Mouse (Mus musculus) midbrain, embryonic 14.5 days (tissue): ENCODE results near the gene Sec14l1. TPM values are rescaled to one million over a fixed set of nuclear protein-coding genes. Genes with fewer than 3 reads are reported as not detected.

Experiments used
- ATAC-seq: fragments of 200-750 bp; cut with Nextera tagmentation; 2 replicates; pipeline ENCODE4 v1.8.0; 2017; ENCODE audit warnings: moderate number of reproducible peaks, moderate library complexity; ENCODE audit not compliant: low FRiP score, low TSS enrichment
- DNase-seq: peaks from one replicate; pipeline ENCODE4 v3.0.0-alpha.2; 2015
- H3K27ac ChIP-seq: fragments of 300-500 bp; sonication (generic); replicated peaks from 2 replicates; pipeline ENCODE4 v1.5.1; 2014; ENCODE audit warnings: mild to moderate bottlenecking, low read depth, low read length, moderate library complexity
- H3K27me3 ChIP-seq: fragments of 300-500 bp; sonication (generic); 2 replicates; pipeline ENCODE4 v1.6.1; 2014; ENCODE audit warnings: low read length, control low read depth, mixed read lengths; ENCODE audit not compliant: control insufficient read depth, insufficient read depth
- H3K36me3 ChIP-seq: fragments of 300-500 bp; sonication (generic); 2 replicates; pipeline ENCODE4 v1.6.1; 2014; ENCODE audit warnings: low read length, control low read depth; ENCODE audit not compliant: control insufficient read depth, insufficient read depth
- H3K4me1 ChIP-seq: fragments of 300-500 bp; sonication (generic); 2 replicates; pipeline ENCODE4 v1.6.1; 2014; ENCODE audit warnings: mild to moderate bottlenecking, antibody characterized with exemption, low read length, control low read depth; ENCODE audit not compliant: control insufficient read depth, insufficient read depth
- H3K4me2 ChIP-seq: fragments of 300-500 bp; sonication (generic); 2 replicates; pipeline ENCODE4 v1.6.1; 2014; ENCODE audit warnings: mild to moderate bottlenecking, low read length, moderate library complexity
- H3K4me3 ChIP-seq: fragments of 300-500 bp; sonication (generic); replicated peaks from 2 replicates; pipeline ENCODE4 v1.5.1; 2014; ENCODE audit warnings: low read depth, low read length
- H3K9ac ChIP-seq: fragments of 300-500 bp; sonication (generic); replicated peaks from 2 replicates; pipeline ENCODE4 v1.6.1; 2014; ENCODE audit warnings: mild to moderate bottlenecking, low read length, moderate library complexity
- H3K9me3 ChIP-seq: fragments of 300-500 bp; sonication (generic); 2 replicates; pipeline ENCODE4 v1.6.1; 2016; ENCODE audit warnings: low read length, control low read depth, mixed read lengths; ENCODE audit not compliant: control insufficient read depth
- WGBS: fragments of 180-500 bp; shearing (Covaris S2); extraction: QIAGEN DNeasy Blood & Tissue Kit; methylation state at CpG from one replicate; pipeline ENCODE4 v1.1.7; 2014; 5-methylcytosine and 5-hydroxymethylcytosine counted together
- polyA plus RNA-seq: library from polyadenylated mRNA; unstranded; fragments of >200 nt; fragmentation: Nextera tagmentation; extraction: Ambion mirVana; gene quantifications from 2 replicates; pipeline ENCODE4 v1.2.1, GENCODE M21; 2014

Gene Sec14l1
- polyA plus RNA-seq, 1 experiment from 2014 or later: 48.7 TPM

- H3K36me3 ChIP-seq: peaks cover 15% of the 10 kb centered on the region
- H3K4me1 ChIP-seq: peaks cover 11% of the 10 kb centered on the region
- H3K27ac ChIP-seq: no peak overlapping the region
- WGBS: 91% methylated on average over 14 of the region's 14 CpGs
- no peak for ATAC-seq
- H3K27me3 ChIP-seq: no peaks in the 10 kb centered on the region
- H3K4me2 ChIP-seq: no peak overlapping the region
- H3K9me3 ChIP-seq: no peaks in the 10 kb centered on the region
- no peak for DNase-seq
- no peak overlapping the region for H3K4me3 ChIP-seq
- H3K9ac ChIP-seq: no peak overlapping the region
Measured at GRCm38 (mm10) chr11:117136880-117137279, 21.9 kb downstream of the Sec14l1 start.

DNA sequence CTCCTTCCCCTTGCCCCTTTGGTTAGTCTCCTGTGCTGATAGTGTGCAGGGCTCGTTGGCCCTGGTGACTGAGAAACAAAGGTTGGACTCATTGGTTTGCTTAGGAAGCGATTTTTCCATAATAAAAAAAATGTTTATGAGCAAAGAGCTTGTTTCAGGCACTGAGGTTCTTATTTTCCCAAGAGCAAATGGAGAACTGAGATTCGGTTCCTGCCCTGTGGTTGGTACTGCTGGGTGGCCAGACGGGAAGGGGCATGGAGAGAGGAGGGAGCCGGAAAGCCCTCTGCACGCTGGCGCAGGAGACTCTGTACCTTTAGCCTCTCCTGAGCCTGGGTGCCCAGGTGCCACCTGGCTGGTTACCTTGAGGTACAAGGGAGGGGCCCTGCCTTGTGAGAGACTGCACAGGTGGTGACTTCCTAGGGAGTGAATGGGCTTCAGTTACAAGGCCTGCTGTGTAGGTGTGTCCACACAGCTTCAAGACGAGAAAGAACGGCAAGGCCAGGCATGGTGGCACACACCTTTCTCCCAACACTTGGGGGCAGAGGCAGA lies 23.3 kb downstream of the Sec14l1 start:
- H3K27ac ChIP-seq: no peak overlapping the region
- H3K9ac ChIP-seq: no peak overlapping the region
- ATAC-seq: no peak

DNA sequence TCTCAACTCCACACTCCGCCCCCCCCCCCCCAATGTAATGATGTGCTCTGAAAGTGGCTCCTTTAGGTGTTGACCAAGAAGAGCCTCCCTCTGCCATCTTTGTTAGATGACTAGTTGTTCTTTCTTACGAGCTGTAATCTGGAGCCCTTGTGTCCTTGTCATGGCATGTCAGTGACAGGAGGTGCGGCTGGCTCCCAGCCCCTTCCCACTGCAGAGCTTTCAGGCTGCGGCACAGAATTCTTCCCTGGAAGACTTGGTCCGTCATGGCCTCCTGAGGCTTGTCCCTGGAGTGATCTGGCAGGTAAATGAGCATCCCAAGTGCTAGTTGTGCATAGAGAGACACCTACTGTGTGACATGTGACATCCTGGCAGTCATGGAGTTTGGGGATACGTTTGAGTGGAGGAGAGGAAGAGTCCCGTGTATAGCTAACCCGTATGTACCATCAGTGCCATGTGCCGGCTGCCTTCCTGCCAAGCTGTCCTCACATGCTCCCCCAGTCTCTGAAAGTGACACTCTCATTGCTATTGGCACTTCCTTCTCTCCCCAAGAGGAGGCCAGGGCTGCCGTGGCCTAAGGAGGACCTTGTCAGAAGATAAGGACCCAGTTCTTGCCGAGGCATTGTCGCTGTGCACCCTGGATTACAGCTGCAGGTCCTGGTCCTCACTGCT lies 24.0 kb downstream of the Sec14l1 start:
- ATAC-seq: no peak
- Histone ChIP-seq H3K4me1 (peaks cover 11% of the 10 kb centered on the region), H3K4me2 (no peak overlapping the region), H3K27me3 (no peaks in the 10 kb centered on the region), H3K9ac (no peak overlapping the region), H3K4me3 (no peak overlapping the region), H3K9me3 (no peaks in the 10 kb centered on the region), H3K36me3 (peaks cover 33% of the 10 kb centered on the region), H3K27ac (no peak overlapping the region)
- WGBS: 92% methylated on average over 12 of the region's 12 CpGs
- no peak for DNase-seq

More for the DNA sequence above, 23.3 kb downstream of the Sec14l1 start:
- Histone ChIP-seq H3K36me3 (peaks cover 27% of the 10 kb centered on the region), H3K27me3 (no peaks in the 10 kb centered on the region), H3K4me2 (no peak overlapping the region), H3K9me3 (no peaks in the 10 kb centered on the region), H3K4me3 (no peak overlapping the region), H3K4me1 (peaks cover 11% of the 10 kb centered on the region)
- 91% methylated on average over 9 of the region's 9 CpGs for WGBS
- DNase-seq: no peak

GRCm38 (mm10) chr11:117141376-117142001 lies 26.5 kb downstream of the Sec14l1 start:
- Histone ChIP-seq H3K27ac (no peak overlapping the region), H3K4me3 (no peak overlapping the region), H3K4me1 (no peaks in the 10 kb centered on the region), H3K4me2 (no peak overlapping the region), H3K27me3 (no peaks in the 10 kb centered on the region), H3K9me3 (no peaks in the 10 kb centered on the region), H3K9ac (no peak overlapping the region), H3K36me3 (peaks cover 59% of the 10 kb centered on the region)
- no peak for ATAC-seq
- DNase-seq: no peak
- WGBS: 95% methylated on average over 18 of the region's 18 CpGs

GRCm38 (mm10) chr11:117142507-117142906 lies 27.5 kb downstream of the Sec14l1 start:
- H3K9ac ChIP-seq: no peak overlapping the region
- 87% methylated on average over 4 of the region's 4 CpGs for WGBS
- H3K27me3 ChIP-seq: no peaks in the 10 kb centered on the region
- ATAC-seq (no peak), DNase-seq (no peak)
- H3K27ac ChIP-seq: no peak overlapping the region
- no peak overlapping the region for H3K4me2 ChIP-seq
- no peaks in the 10 kb centered on the region for H3K4me1 ChIP-seq
- no peaks in the 10 kb centered on the region for H3K9me3 ChIP-seq
- peaks cover 69% of the 10 kb centered on the region for H3K36me3 ChIP-seq
- no peak overlapping the region for H3K4me3 ChIP-seq

DNA sequence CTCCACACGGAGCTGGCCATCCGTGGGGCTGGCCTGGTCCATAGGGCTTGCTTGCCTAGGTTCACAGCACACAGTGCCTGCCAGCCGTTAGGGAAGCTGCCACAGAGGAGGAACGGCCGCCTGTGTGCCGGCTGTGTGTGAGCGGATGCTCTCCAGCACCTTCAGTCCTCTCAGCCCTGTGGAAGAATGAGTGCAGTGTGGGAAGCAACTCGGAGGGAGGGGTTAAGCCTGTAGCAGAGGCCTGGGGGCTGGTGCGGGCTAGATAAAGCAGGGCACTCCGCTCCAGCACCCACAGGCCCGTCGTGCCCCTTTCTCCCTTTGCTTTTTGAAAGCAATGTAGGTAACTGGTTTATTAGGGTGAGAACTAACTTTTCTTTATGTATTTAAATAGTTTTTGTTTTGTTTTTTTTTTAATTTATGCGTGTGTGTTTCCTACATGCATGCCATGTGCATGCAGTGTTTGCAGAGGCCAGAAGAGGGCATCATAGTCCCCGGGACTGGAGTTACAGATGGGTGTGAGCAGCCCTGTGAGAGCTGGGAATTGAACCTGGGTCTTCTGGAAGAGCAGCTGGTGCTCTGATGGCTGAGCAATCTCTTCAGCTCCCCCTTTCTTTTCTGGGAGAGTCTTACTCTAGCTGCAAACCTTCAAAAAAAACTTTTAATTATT lies 30.6 kb downstream of the Sec14l1 start:
- no peak overlapping the region for H3K27ac ChIP-seq
- no peaks in the 10 kb centered on the region for H3K4me1 ChIP-seq
- no peaks in the 10 kb centered on the region for H3K9me3 ChIP-seq
- no peak overlapping the region for H3K4me3 ChIP-seq
- H3K27me3 ChIP-seq: no peaks in the 10 kb centered on the region
- ATAC-seq (no peak), DNase-seq (no peak)
- WGBS: 92% methylated on average over 14 of the region's 14 CpGs
- no peak overlapping the region for H3K4me2 ChIP-seq
- H3K36me3 ChIP-seq: peaks cover 92% of the 10 kb centered on the region
- H3K9ac ChIP-seq: no peak overlapping the region

GRCm38 (mm10) chr11:117146118-117146506 lies 31.1 kb downstream of the Sec14l1 start:
- peaks cover 97% of the 10 kb centered on the region for H3K36me3 ChIP-seq
- H3K27me3 ChIP-seq: no peaks in the 10 kb centered on the region
- H3K9me3 ChIP-seq: no peaks in the 10 kb centered on the region
- no peak overlapping the region for H3K4me2 ChIP-seq
- no peaks in the 10 kb centered on the region for H3K4me1 ChIP-seq
- no peak overlapping the region for H3K4me3 ChIP-seq
- DNase-seq: no peak
- no peak overlapping the region for H3K9ac ChIP-seq
- WGBS: 95% methylated on average over 6 of the region's 6 CpGs
- no peak for ATAC-seq
- no peak overlapping the region for H3K27ac ChIP-seq

DNA sequence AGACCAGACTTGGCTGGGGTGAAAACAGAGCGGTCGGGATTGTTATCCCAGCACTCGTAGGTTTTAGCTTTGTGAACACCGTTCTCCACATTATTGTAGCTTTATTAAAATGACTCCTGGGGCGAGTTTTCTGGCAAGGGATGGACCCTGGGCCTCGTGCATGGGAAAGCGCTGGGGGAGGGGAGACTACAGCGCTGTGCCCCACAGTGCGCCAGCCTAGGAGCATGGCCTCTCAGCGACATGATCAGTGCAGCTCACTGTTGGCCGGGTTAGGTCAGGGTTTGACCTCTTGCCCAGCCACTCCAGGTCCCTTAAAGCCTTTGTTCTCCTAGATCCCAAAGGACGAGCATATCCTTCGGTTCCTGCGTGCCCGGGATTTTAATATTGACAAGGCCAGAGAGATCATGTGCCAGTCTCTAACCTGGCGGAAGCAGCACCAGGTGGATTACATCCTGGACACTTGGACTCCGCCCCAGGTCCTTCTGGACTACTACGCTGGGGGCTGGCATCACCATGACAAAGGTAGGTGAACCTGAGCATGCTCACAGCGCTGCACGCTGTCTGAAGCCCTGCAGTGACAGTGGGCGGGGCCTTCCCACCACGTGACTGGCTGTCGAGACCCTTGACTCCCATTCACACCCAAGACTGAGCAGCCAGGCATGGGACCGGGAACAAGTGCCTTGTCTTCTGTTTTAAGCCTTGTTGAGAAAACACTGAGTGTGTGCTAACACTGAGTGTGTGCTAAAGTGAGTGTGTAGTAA lies 32.0 kb downstream of the Sec14l1 start:
- no peaks in the 10 kb centered on the region for H3K27me3 ChIP-seq
- ATAC-seq (no peak), DNase-seq (no peak)
- no peak overlapping the region for H3K4me3 ChIP-seq
- H3K9me3 ChIP-seq: no peaks in the 10 kb centered on the region
- no peak overlapping the region for H3K9ac ChIP-seq
- no peak overlapping the region for H3K4me2 ChIP-seq
- peaks cover 97% of the 10 kb centered on the region for H3K36me3 ChIP-seq
- no peaks in the 10 kb centered on the region for H3K4me1 ChIP-seq
- WGBS: 57% methylated on average over 24 of the region's 24 CpGs
- H3K27ac ChIP-seq: no peak overlapping the region
